Mouse (Mus musculus): Measurements from ENCODE around the gene Tmem100.

- TF ChIP-seq CTCF (IDR thresholded peaks at IDR 0.05; ENCODE audit: low read depth): no peak
- TF ChIP-seq EP300 (IDR thresholded peaks at IDR 0.05; ENCODE audit: low read depth): no peak
Measured at GRCm38 (mm10) chr11:90076666-90077065, 46.5 kb downstream of the Tmem100 start.
